Mouse (Mus musculus) bone marrow, adult 2 months (tissue): ENCODE measurements around the gene Psmf1.

Source experiments
- CTCF ChIP-seq: fragments of 200-500 bp; IDR thresholded peaks from 2 replicates; pipeline ENCODE4 v1.5.1; 2011; ENCODE audit warnings: low read length, control low read depth; ENCODE audit not compliant: control insufficient read depth, insufficient read depth
- POLR2A ChIP-seq: fragments of 200-500 bp; IDR thresholded peaks from 2 replicates; pipeline ENCODE4 v1.6.1; 2011; ENCODE audit warnings: low read depth, mild to moderate bottlenecking, control low read depth, low read length, borderline replicate concordance; ENCODE audit not compliant: control insufficient read depth

DNA sequence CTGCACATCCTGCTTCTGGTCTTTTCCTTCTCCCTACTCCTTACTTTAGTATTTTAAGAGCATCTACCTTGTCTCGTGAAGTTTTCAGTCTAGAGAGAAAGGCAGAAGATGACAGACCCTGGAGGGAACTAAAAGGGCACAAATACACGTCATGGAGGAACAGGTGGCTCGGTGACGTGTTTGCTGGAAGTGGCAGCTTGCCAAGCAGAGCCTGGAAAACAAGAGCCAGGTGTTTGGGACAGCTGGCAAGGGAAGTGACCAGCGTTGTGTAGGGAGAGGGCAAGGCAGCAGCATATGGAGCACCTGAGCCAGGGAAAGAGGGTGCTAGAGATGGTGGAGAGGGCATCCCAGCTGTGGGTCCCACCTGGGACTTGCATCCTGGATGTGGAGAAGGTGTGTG is 47.2 kb upstream of the Psmf1 start:
- TF ChIP-seq CTCF (no peak), POLR2A (no peak)
